Comparison of ENCODE assay signal across 8 mouse cellular contexts in the genomic region with DNA sequence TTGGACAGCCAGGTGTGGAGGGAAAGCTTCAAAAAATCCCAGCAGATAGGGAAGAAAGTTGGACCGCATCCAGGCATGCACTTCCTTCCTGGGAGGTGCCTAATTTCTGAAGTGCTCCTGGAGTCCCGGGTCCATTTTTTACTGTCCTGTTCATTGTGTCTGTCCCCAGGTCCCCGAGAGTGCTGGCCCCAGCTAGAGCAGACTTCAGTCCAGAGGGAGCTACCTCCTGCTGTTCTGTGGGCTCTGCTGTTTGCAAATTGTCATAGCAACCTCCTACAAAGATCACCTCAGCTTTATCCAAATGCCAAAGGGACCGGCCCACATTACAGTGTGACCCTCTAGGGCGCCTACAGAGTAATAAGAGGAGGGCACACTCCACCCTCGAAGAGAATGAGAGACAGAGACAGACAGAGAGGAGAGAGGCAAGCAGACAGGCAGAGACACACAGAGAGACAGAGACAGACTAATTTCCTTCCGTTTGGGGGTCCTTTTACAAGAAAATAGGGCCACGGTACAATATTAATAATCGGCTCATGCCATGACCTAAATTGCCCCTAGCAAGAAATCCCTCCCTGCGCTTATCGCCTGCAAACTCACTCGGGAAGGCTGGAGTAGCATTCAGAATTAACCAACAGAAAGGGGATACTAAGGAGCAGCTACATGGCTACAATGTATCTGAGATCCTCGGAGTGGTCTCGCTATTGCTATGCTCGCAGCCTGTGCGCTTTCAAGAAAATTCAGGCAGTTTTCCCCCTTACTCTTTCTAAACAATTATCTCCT. TPM values are rescaled to one million over a fixed set of nuclear protein-coding genes. Genes with fewer than 3 reads are reported as not detected.
DNase-seq lines count a peak whose midpoint lies in the region; ATAC-seq and TF ChIP-seq lines count a peak whose summit lies in the region.

TSS of gene Dyrk2 (minus strand) at position 9 of the 780 bp plus-strand sequence.

- peak within 1 kb of the TSS; percentile 95 for H3K9ac ChIP-seq in liver, adult 2 months (ENCODE audit: low read depth, low read length)
- H3K9ac ChIP-seq in forebrain, embryonic 16.5 days (replicated peaks; ENCODE audit: low read depth, low read length), result peak within 1 kb of the TSS; percentile 99
- H3K9ac ChIP-seq in stomach, postnatal 0 days (ENCODE audit: low read length), result peak within 1 kb of the TSS; percentile 98

- no peaks in the 10 kb centered on the region for H3K27me3 ChIP-seq in liver, adult 2 months (ENCODE audit: control insufficient read depth, insufficient read depth, low read length)
- H3K27me3 ChIP-seq in forebrain, embryonic 16.5 days (replicated peaks; ENCODE audit: control insufficient read depth, insufficient read depth, low read length), result no peaks in the 10 kb centered on the region
- H3K27me3 ChIP-seq in hindbrain, embryonic 10.5 days (ENCODE audit: insufficient read depth, poor library complexity, severe bottlenecking), result no peaks in the 10 kb centered on the region
- H3K27me3 ChIP-seq in megakaryocyte, embryonic 14.5 days (replicated peaks), result no peaks in the 10 kb centered on the region
- no peaks in the 10 kb centered on the region for H3K27me3 ChIP-seq in stomach, postnatal 0 days (ENCODE audit: control insufficient read depth, insufficient read depth, low read length)

- peaks cover 21% of the 10 kb centered on the region for H3K79me2 ChIP-seq in liver, adult 2 months (ENCODE audit: control insufficient read depth, insufficient read depth, low read length)

- peak; percentile 63 for DNase-seq in liver, adult 2 months (ENCODE audit: extremely low read depth, low read depth, low spot score)
- no peak for DNase-seq in liver
- DNase-seq in brain, embryonic 14.5 days (ENCODE audit: low read depth), result peak; percentile 62
- peak; percentile 59 for DNase-seq in hindbrain, embryonic 10.5 days (ENCODE audit: low spot score)
- no peak for DNase-seq in left cerebral cortex, adult 8-10 months (ENCODE audit: low spot score in 2 of 2)
- peak; percentile 37 for DNase-seq in stomach, postnatal 0 days (ENCODE audit: low spot score)

- peak within 1 kb of the TSS; percentile 81 for H3K4me3 ChIP-seq in liver, adult 2 months (ENCODE audit: insufficient read depth, low read depth, low read length)
- peak within 1 kb of the TSS; percentile 94 for H3K4me3 ChIP-seq in forebrain, embryonic 16.5 days (replicated peaks; ENCODE audit: low read length)
- peak within 1 kb of the TSS; percentile 99 for H3K4me3 ChIP-seq in hindbrain, embryonic 10.5 days
- H3K4me3 ChIP-seq in megakaryocyte, embryonic 14.5 days (replicated peaks), result peak within 1 kb of the TSS; percentile 97
- H3K4me3 ChIP-seq in stomach, postnatal 0 days (ENCODE audit: low read depth, low read length), result peak within 1 kb of the TSS; percentile 96

- H3K4me1 ChIP-seq in liver, adult 2 months (ENCODE audit: control insufficient read depth, insufficient read depth, low read length), result peaks cover 5% of the 10 kb centered on the region
- H3K4me1 ChIP-seq in forebrain, embryonic 16.5 days (replicated peaks; ENCODE audit: control insufficient read depth, insufficient read depth, low read length), result peaks cover 30% of the 10 kb centered on the region
- H3K4me1 ChIP-seq in hindbrain, embryonic 10.5 days (replicated peaks), result peaks cover 42% of the 10 kb centered on the region
- peaks cover 38% of the 10 kb centered on the region for H3K4me1 ChIP-seq in megakaryocyte, embryonic 14.5 days
- H3K4me1 ChIP-seq in stomach, postnatal 0 days (replicated peaks; ENCODE audit: control insufficient read depth, insufficient read depth), result peaks cover 5% of the 10 kb centered on the region; the same call in 1 of the 2 replicates

- H3K4me2 ChIP-seq in forebrain, embryonic 16.5 days (ENCODE audit: low read length), result peak within 1 kb of the TSS; percentile 98
- peak within 1 kb of the TSS; percentile 98 for H3K4me2 ChIP-seq in stomach, postnatal 0 days (replicated peaks; ENCODE audit: low read depth)

- no peak for TF ChIP-seq CTCF in liver, adult 2 months (IDR thresholded peaks at IDR 0.05; ENCODE audit: low read depth, low read length)
- TF ChIP-seq CTCF in brain, embryonic 14.5 days (IDR thresholded peaks at IDR 0.05; ENCODE audit: borderline replicate concordance, extremely low read depth, insufficient read depth, insufficient read length), result no peak
- no peak for TF ChIP-seq CTCF in stomach, postnatal 0 days (IDR thresholded peaks at IDR 0.05; ENCODE audit: low read depth)

- no peak for TF ChIP-seq EP300 in stomach, postnatal 0 days (optimal IDR thresholded peaks at IDR 0.05)

- WGBS in liver, adult 2 months, result 34% methylated on average over 16 of the region's 16 CpGs
- WGBS in forebrain, embryonic 16.5 days, result 5% methylated on average over 16 of the region's 16 CpGs
- 5% methylated on average over 16 of the region's 16 CpGs for WGBS in hindbrain, embryonic 10.5 days
- WGBS in stomach, postnatal 0 days, result 15% methylated on average over 16 of the region's 16 CpGs

- no peak for ATAC-seq in forebrain, embryonic 16.5 days
- ATAC-seq in stomach, postnatal 0 days (ENCODE audit: low FRiP score, low TSS enrichment), result no peak

- peaks cover 3% of the 10 kb centered on the region; the same call in 1 of the 2 replicates for H3K9me3 ChIP-seq in forebrain, embryonic 16.5 days (ENCODE audit: control insufficient read depth, low read length)
- 0 out of 2 replicates have a peak, but pooled peaks cover 5% of the 10 kb centered on the region for H3K9me3 ChIP-seq in hindbrain, embryonic 10.5 days
- peaks cover 12% of the 10 kb centered on the region for H3K9me3 ChIP-seq in megakaryocyte, embryonic 14.5 days
- H3K9me3 ChIP-seq in stomach, postnatal 0 days (ENCODE audit: control insufficient read depth, low read length), result no peaks in the 10 kb centered on the region

- peak within 1 kb of the TSS; percentile 92 for H3K27ac ChIP-seq in liver, adult 2 months (replicated peaks; ENCODE audit: insufficient read depth, low read depth, low read length)
- H3K27ac ChIP-seq in forebrain, embryonic 16.5 days (ENCODE audit: low read length), result peak within 1 kb of the TSS; percentile 93
- H3K27ac ChIP-seq in hindbrain, embryonic 10.5 days, result peak within 1 kb of the TSS; percentile 99
- H3K27ac ChIP-seq in stomach, postnatal 0 days (replicated peaks), result peak within 1 kb of the TSS; percentile 98

- TF ChIP-seq POLR2A in liver, adult 2 months (IDR thresholded peaks at IDR 0.05; ENCODE audit: extremely low read depth, insufficient read depth, low read length), result no peak
- no peak for TF ChIP-seq POLR2A in brain, embryonic 14.5 days (IDR thresholded peaks at IDR 0.05; ENCODE audit: borderline replicate concordance, extremely low read depth, insufficient read depth, insufficient read length, poor library complexity, severe bottlenecking)

- 0 out of 2 replicates have a peak, but pooled peaks cover 2% of the 10 kb centered on the region for H3K36me3 ChIP-seq in liver, adult 2 months (ENCODE audit: control insufficient read depth, insufficient read depth, low read length)
- H3K36me3 ChIP-seq in forebrain, embryonic 16.5 days (ENCODE audit: control insufficient read depth, insufficient read depth), result no peaks in the 10 kb centered on the region; the same call in 1 of the 2 replicates
- H3K36me3 ChIP-seq in hindbrain, embryonic 10.5 days, result peaks cover 5% of the 10 kb centered on the region
- H3K36me3 ChIP-seq in megakaryocyte, embryonic 14.5 days (replicated peaks; ENCODE audit: low read length), result peaks cover 12% of the 10 kb centered on the region
- 0 out of 2 replicates have a peak, but pooled peaks cover under 1% of the 10 kb centered on the region for H3K36me3 ChIP-seq in stomach, postnatal 0 days (ENCODE audit: control insufficient read depth, insufficient read depth, low read length)

RNA-seq across cellular contexts. Expression of gene Dyrk2, which starts in this region (rescaled TPM):
- 19.3 and 20.0 TPM in 2 replicates for total RNA-seq in liver, adult 2 months (2014; rRNA removed)
- 12.1 TPM in 2 replicates for polyA plus RNA-seq in liver, adult 2 months (2012; rRNA removed)
- 25.5 and 31.8 TPM in 2 replicates for polyA plus RNA-seq in brain, embryonic 14.5 days (2012; rRNA removed)
- 16.4 and 17.6 TPM in 2 replicates for polyA plus RNA-seq in forebrain, embryonic 16.5 days (2015; fragmentation: Nextera tagmentation; extraction: Ambion mirVana)
- 6.4 and 7.7 TPM in 2 replicates for polyA plus RNA-seq in hindbrain, embryonic 10.5 days (2016; fragmentation: Nextera tagmentation; extraction: Ambion mirVana)
- total RNA-seq in left cerebral cortex, adult 8-10 months (2022), result 10 to 100 TPM; 31.5 to 39.4 (median 33.5) TPM
- 7.6 and 10.5 TPM in 2 replicates for polyA plus RNA-seq in megakaryocyte, embryonic 14.5 days (2012; ENCODE audit: insufficient read depth, low replicate concordance)
- polyA plus RNA-seq in stomach, postnatal 0 days (2015; fragmentation: Nextera tagmentation; extraction: Ambion mirVana), result 6.4 and 7.3 TPM in 2 replicates

Comparison
In these comparisons a context has a peak if more than half of its experiments do, and no peak if none do; other contexts are left out.
1. DNase-seq: peak in liver, adult 2 months (single experiment), brain, embryonic 14.5 days (single experiment), hindbrain, embryonic 10.5 days (single experiment) and stomach, postnatal 0 days (single experiment); none in liver (single experiment) and left cerebral cortex, adult 8-10 months (0 of 2).
2. Peak in every context shown above with its lines, with median percentiles within 50 percentile points of each other: H3K27ac ChIP-seq, H3K4me3 ChIP-seq and H3K9ac ChIP-seq.